In the genomic region with DNA sequence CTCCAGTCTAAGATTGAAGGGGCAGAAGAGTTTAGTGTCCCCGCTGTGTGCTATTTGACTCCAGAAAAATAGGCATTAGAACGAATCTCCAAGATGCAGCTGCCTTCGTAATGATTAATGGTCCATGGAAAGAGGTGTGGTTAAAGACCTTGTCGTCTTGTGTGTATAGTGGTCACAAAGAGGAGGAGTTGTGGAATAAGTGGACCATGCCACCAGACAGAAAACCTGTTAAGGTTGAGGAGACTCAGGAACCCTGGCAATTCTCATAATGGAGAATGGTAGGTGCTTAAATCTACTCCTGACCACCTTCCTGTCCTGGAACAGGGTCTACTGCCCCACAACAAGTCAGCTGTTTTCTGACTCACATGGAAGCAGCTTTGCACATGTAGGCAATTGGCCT, we compare ENCODE assay signal across 25 mouse cellular contexts. TPM values are rescaled to one million over a fixed set of nuclear protein-coding genes. Genes with fewer than 3 reads are reported as not detected.
"Had no signal": no experiment of that assay in that cellular context is flagged by ENCODE, and none has a peak within 500 bp of the region (broad histone marks: within the 10 kb centered on the region; RNA-seq: fewer than 3 reads in every experiment).

No protein-coding gene starts in this region.

- H3K27me3 ChIP-seq: midbrain, embryonic 13.5 days; neural tube, embryonic 13.5 days; neural tube, embryonic 15.5 days had no signal

- ATAC-seq: midbrain, embryonic 13.5 days; midbrain, embryonic 16.5 days had no signal

- DNase-seq: lung, adult 18-20 months; lung, embryonic 14.5 days; lung, postnatal 10 days; lung, postnatal 4 days; retina, postnatal 1 day; right cerebral cortex, adult 18-20 months; right cerebral cortex, postnatal 25 days; right cerebral cortex, postnatal 4 days; spleen, adult 18-20 months; thymus, adult 18-20 months; thymus, postnatal 14 days; thymus, postnatal 36 days had no signal

- H3K4me1 ChIP-seq: midbrain, embryonic 10.5 days; midbrain, embryonic 13.5 days; neural tube, embryonic 13.5 days; neural tube, embryonic 15.5 days had no signal

- H3K4me2 ChIP-seq: lung, embryonic 14.5 days; midbrain, embryonic 13.5 days; neural tube, embryonic 13.5 days; neural tube, embryonic 15.5 days had no signal

- H3K27ac ChIP-seq: midbrain, embryonic 10.5 days; midbrain, embryonic 13.5 days; neural tube, embryonic 13.5 days; neural tube, embryonic 15.5 days had no signal

- H3K4me3 ChIP-seq: midbrain, embryonic 10.5 days; midbrain, embryonic 13.5 days; myocyte; neural tube, embryonic 13.5 days; neural tube, embryonic 15.5 days had no signal

- H3K9me3 ChIP-seq: midbrain, embryonic 10.5 days; midbrain, embryonic 13.5 days; neural tube, embryonic 13.5 days; neural tube, embryonic 15.5 days had no signal

- H3K9ac ChIP-seq: lung, embryonic 14.5 days; midbrain, embryonic 13.5 days; neural tube, embryonic 13.5 days; neural tube, embryonic 15.5 days had no signal

RNA-seq across cellular contexts. Expression of gene Meig1, which starts 23.5 kb away (rescaled TPM):
- total RNA-seq: megakaryocyte, adult 5-6 weeks; megakaryocyte-erythroid progenitor cell, adult 5-6 weeks had no signal
- polyA plus RNA-seq: lung, embryonic 14.5 days; midbrain, embryonic 10.5 days; neural tube, embryonic 11.5 days; small intestine, adult 2 months; stomach, embryonic 14.5 days had no signal

RNA-seq across cellular contexts. Expression of gene Olah, which starts 49.0 kb away (rescaled TPM):
- total RNA-seq: megakaryocyte, adult 5-6 weeks; megakaryocyte-erythroid progenitor cell, adult 5-6 weeks had no signal
- polyA plus RNA-seq: lung, embryonic 14.5 days; lung, embryonic 16.5 days; midbrain, embryonic 10.5 days; midbrain, embryonic 13.5 days; myocyte; neural tube, embryonic 11.5 days; neural tube, embryonic 13.5 days; neural tube, embryonic 15.5 days; small intestine, adult 2 months; stomach, embryonic 14.5 days; stomach, embryonic 16.5 days had no signal
